Mouse (Mus musculus) testis, adult 2 months (tissue): ENCODE measurements at regions not wholly inside any gene's neighbourhood (a gene's known extent, or its start where the extent isn't known, plus 50 kb on each side); places are given as distances from the start of the nearest gene placed in this dataset.

Experiments used
- CTCF ChIP-seq: fragments of 200-500 bp; IDR thresholded peaks from 2 replicates; pipeline ENCODE4 v1.5.1; 2012; ENCODE audit warnings: low read depth, mild to moderate bottlenecking, inconsistent platforms, low read length, moderate library complexity; ENCODE audit not compliant: control insufficient read depth, insufficient read depth, insufficient replicate concordance
- POLR2A ChIP-seq: fragments of 200-500 bp; IDR thresholded peaks from 2 replicates; pipeline ENCODE4 v1.6.1; 2012; ENCODE audit warnings: low read depth, mild to moderate bottlenecking, inconsistent platforms, low read length, moderate library complexity; ENCODE audit not compliant: control insufficient read depth

GRCm38 (mm10) chr12:70763542-70763941, 61.8 kb upstream of the Frmd6 start:
- TF ChIP-seq POLR2A (no peak), CTCF (no peak)
